Mouse (Mus musculus) inflammation-experienced regulatory T-cells, adult 6 months (primary cell): ENCODE data around the gene Arl2bp. TPM values are rescaled to one million over a fixed set of nuclear protein-coding genes. Genes with fewer than 3 reads are reported as not detected.

Source experiments
- ATAC-seq: one replicate; pipeline ENCODE4 v1.8.0; 2017
- polyA plus RNA-seq, 3 experiments: library from polyadenylated mRNA; unstranded; fragments of 100-300 nt; shearing (Covaris generic); gene quantifications; one replicate each; pipeline ENCODE4 v1.2.1; 2017

Arl2bp gene
- polyA plus RNA-seq, 3 experiments from 2014 or later = 24.0 to 32.2 (median 29.5) TPM

- ATAC-seq = peak; percentile 46
These were observed 29.6 kb downstream of the Arl2bp start, which contains the start of gene Pllp for GRCm38 (mm10) chr8:94695994-94696384. Gene Pllp, minus strand, starts transcription at chr8:94696278.

- no peak for ATAC-seq
These were observed 30.2 kb downstream of the Arl2bp start for GRCm38 (mm10) chr8:94696566-94696965.

- ATAC-seq = no peak
These were observed 31.6 kb downstream of the Arl2bp start for GRCm38 (mm10) chr8:94697956-94698355.

- ATAC-seq = no peak
These were observed 33.0 kb downstream of the Arl2bp start for GRCm38 (mm10) chr8:94699366-94699765.

- ATAC-seq = no peak
These were observed 34.1 kb downstream of the Arl2bp start for GRCm38 (mm10) chr8:94700421-94700935.

- ATAC-seq = no peak
These were observed 35.8 kb downstream of the Arl2bp start for GRCm38 (mm10) chr8:94702156-94702555.

GRCm38 (mm10) chr8:94702844-94703813, 36.7 kb downstream of the Arl2bp start:
- peak; percentile 68 for ATAC-seq

GRCm38 (mm10) chr8:94703972-94704668, 37.7 kb downstream of the Arl2bp start:
- ATAC-seq = peak; percentile 80

- no peak for ATAC-seq
These were observed 38.2 kb downstream of the Arl2bp start for GRCm38 (mm10) chr8:94704669-94704984.

GRCm38 (mm10) chr8:94705581-94706245, 39.3 kb downstream of the Arl2bp start:
- ATAC-seq = no peak

GRCm38 (mm10) chr8:94706732-94707395, 40.5 kb downstream of the Arl2bp start:
- no peak for ATAC-seq

GRCm38 (mm10) chr8:94710336-94710735, 43.9 kb downstream of the Arl2bp start:
- ATAC-seq = no peak

- ATAC-seq = no peak
These were observed 44.8 kb downstream of the Arl2bp start for GRCm38 (mm10) chr8:94711160-94711718.

- no peak for ATAC-seq
These were observed 48.2 kb downstream of the Arl2bp start for GRCm38 (mm10) chr8:94714556-94714955.

- no peak for ATAC-seq
These were observed 49.5 kb downstream of the Arl2bp start for GRCm38 (mm10) chr8:94715871-94716270.

- ATAC-seq = no peak
These were observed 50.4 kb downstream of the Arl2bp start for GRCm38 (mm10) chr8:94716841-94717240.

Other genes with a start within 250 kb of the Arl2bp start
- gene Nlrc5, start 232.2 kb upstream of the Arl2bp start, polyA plus RNA-seq = 100 to 1,000 TPM; 122 to 208 (median 189) TPM
- 1 to 10 TPM in 1 of 3 experiments, under 1 TPM in 2; 0.37 to 2.4 (median 0.98) TPM for gene Cpne2, start 133.6 kb upstream of the Arl2bp start, polyA plus RNA-seq
- gene Rspry1, start 64.7 kb upstream of the Arl2bp start, polyA plus RNA-seq = 10 to 100 TPM; 23.1 to 29.3 (median 24.0) TPM
- gene Fam192a, start 64.6 kb upstream of the Arl2bp start, polyA plus RNA-seq = 10 to 100 TPM; 52.4 to 89.1 (median 66.9) TPM
- 1 to 10 TPM in 1 of 3 experiments, not detected in 2; 1.0 TPM for gene Pllp, start 29.7 kb downstream of the Arl2bp start, polyA plus RNA-seq
- not detected for gene Ccl22, start 79.0 kb downstream of the Arl2bp start, polyA plus RNA-seq
- gene Cx3cl1, start 105.4 kb downstream of the Arl2bp start, polyA plus RNA-seq = under 1 TPM in 1 of 3 experiments, not detected in 2; 0.38 TPM
- not detected for gene Ccl17, start 143.9 kb downstream of the Arl2bp start, polyA plus RNA-seq
- 10 to 100 TPM; 35.5 to 40.6 (median 37.5) TPM for gene Coq9, start 171.7 kb downstream of the Arl2bp start, polyA plus RNA-seq
- 100 to 1,000 TPM; 107 to 149 (median 110) TPM for gene Ciapin1, start 171.8 kb downstream of the Arl2bp start, polyA plus RNA-seq
- 100 to 1,000 TPM in 2 of 3 experiments, 10 to 100 TPM in 1; 85.4 to 108 (median 104) TPM for gene Polr2c, start 190.8 kb downstream of the Arl2bp start, polyA plus RNA-seq
- gene Dok4, start 209.7 kb downstream of the Arl2bp start, polyA plus RNA-seq = under 1 TPM; 0.35 to 0.50 (median 0.50) TPM